Comparison of ENCODE assay signal across 29 mouse cellular contexts in genomic region chr7:81577872-81578271, GRCm38 (mm10). TPM values are rescaled to one million over a fixed set of nuclear protein-coding genes. Genes with fewer than 3 reads are reported as not detected.
DNase-seq lines count a peak whose midpoint lies in the region; ATAC-seq and TF ChIP-seq lines count a peak whose summit lies in the region.
"Had no signal": no experiment of that assay in that cellular context is flagged by ENCODE, and none has a peak within 500 bp of the region (broad histone marks: within the 10 kb centered on the region; RNA-seq: fewer than 3 reads in every experiment).

No protein-coding gene starts in this region.

- TF ChIP-seq POLR2A in lung, adult 2 months (IDR thresholded peaks at IDR 0.05; ENCODE audit: borderline replicate concordance, extremely low read depth, low read depth, low read length), result no peak

- no peak overlapping the region for H3K27ac ChIP-seq in lung, postnatal 0 days (ENCODE audit: low read length)
- 0 out of 2 replicates have a peak overlapping the region, but pooled peaks have one; percentile 37 for H3K27ac ChIP-seq in macrophage
- H3K27ac ChIP-seq in forebrain, embryonic 11.5 days (ENCODE audit: low read depth, low read length), result no peak overlapping the region
- H3K27ac ChIP-seq: embryonic facial prominence, embryonic 12.5 days; embryonic facial prominence, embryonic 15.5 days; forebrain, embryonic 12.5 days; forebrain, embryonic 15.5 days; heart, embryonic 15.5 days; hindbrain, embryonic 10.5 days; hindbrain, embryonic 13.5 days had no signal

- no peak for TF ChIP-seq EP300 in lung, postnatal 0 days (IDR thresholded peaks at IDR 0.05)

- H3K36me3 ChIP-seq in lung, postnatal 0 days (ENCODE audit: insufficient read depth, low read length), result peaks cover 9% of the 10 kb centered on the region; the same call in 1 of the 2 replicates
- H3K36me3 ChIP-seq in macrophage (ENCODE audit: inconsistent target), result 0 out of 2 replicates have a peak, but pooled peaks cover 18% of the 10 kb centered on the region
- H3K36me3 ChIP-seq in forebrain, embryonic 11.5 days (ENCODE audit: control insufficient read depth, insufficient read depth, low read length), result no peaks in the 10 kb centered on the region; the same call in 1 of the 2 replicates

- peaks cover 90% of the 10 kb centered on the region for H3K79me2 ChIP-seq in macrophage (ENCODE audit: inconsistent target)

- no peaks in the 10 kb centered on the region for H3K27me3 ChIP-seq in lung, postnatal 0 days (replicated peaks; ENCODE audit: insufficient read depth, low read length)
- no peaks in the 10 kb centered on the region for H3K27me3 ChIP-seq in forebrain, embryonic 11.5 days (ENCODE audit: control insufficient read depth, insufficient read depth, low read length)
- H3K27me3 ChIP-seq: CH12.LX; embryonic facial prominence, embryonic 12.5 days; embryonic facial prominence, embryonic 15.5 days; forebrain, embryonic 12.5 days; forebrain, embryonic 15.5 days; heart, embryonic 12.5 days; heart, embryonic 15.5 days; hindbrain, embryonic 13.5 days; Patski had no signal

- 0 out of 2 replicates have a peak, but pooled peaks have one; percentile 29 for ATAC-seq in lung, postnatal 0 days
- ATAC-seq in forebrain, embryonic 11.5 days (replicated peaks; ENCODE audit: low FRiP score), result no peak
- ATAC-seq: forebrain, embryonic 15.5 days; hindbrain, embryonic 16.5 days; Patski had no signal

- H3K9me3 ChIP-seq in lung, postnatal 0 days (ENCODE audit: low read length), result no peaks in the 10 kb centered on the region
- H3K9me3 ChIP-seq in forebrain, embryonic 11.5 days (ENCODE audit: control insufficient read depth, low read length), result no peaks in the 10 kb centered on the region
- H3K9me3 ChIP-seq: embryonic facial prominence, embryonic 12.5 days; embryonic facial prominence, embryonic 15.5 days; forebrain, embryonic 12.5 days; forebrain, embryonic 15.5 days; G1E; heart, embryonic 12.5 days; heart, embryonic 15.5 days; hindbrain, embryonic 10.5 days; hindbrain, embryonic 13.5 days had no signal

- TF ChIP-seq CTCF in lung, postnatal 0 days (IDR thresholded peaks at IDR 0.05), result no peak
- TF ChIP-seq CTCF in lung, adult 2 months (IDR thresholded peaks at IDR 0.05; ENCODE audit: insufficient read depth, low read length), result no peak

- WGBS in lung, postnatal 0 days, result 92% methylated on average over 3 of the region's 3 CpGs
- WGBS in lung, adult 2 months, result 82% methylated on average over 3 of the region's 3 CpGs
- 36% methylated on average over 3 of the region's 3 CpGs for WGBS in macrophage (ENCODE audit: missing documents)
- 90% methylated on average over 3 of the region's 3 CpGs for WGBS in forebrain, embryonic 11.5 days

- no peak overlapping the region for H3K4me3 ChIP-seq in lung, postnatal 0 days (ENCODE audit: low read depth, low read length)
- no peak overlapping the region for H3K4me3 ChIP-seq in lung, adult 2 months (replicated peaks; ENCODE audit: extremely low read depth, low read depth, low read length)
- no peak overlapping the region for H3K4me3 ChIP-seq in macrophage (ENCODE audit: inconsistent target)
- no peak overlapping the region for H3K4me3 ChIP-seq in forebrain, embryonic 11.5 days (ENCODE audit: low read depth, low read length)
- H3K4me3 ChIP-seq: embryonic facial prominence, embryonic 12.5 days; embryonic facial prominence, embryonic 15.5 days; forebrain, embryonic 12.5 days; forebrain, embryonic 15.5 days; heart, embryonic 12.5 days; heart, embryonic 15.5 days; hindbrain, embryonic 10.5 days; hindbrain, embryonic 13.5 days had no signal

- no peak overlapping the region for H3K9ac ChIP-seq in lung, postnatal 0 days (replicated peaks; ENCODE audit: low read depth)
- no peak overlapping the region for H3K9ac ChIP-seq in forebrain, embryonic 11.5 days (ENCODE audit: low read length)
- H3K9ac ChIP-seq: embryonic facial prominence, embryonic 12.5 days; embryonic facial prominence, embryonic 15.5 days; forebrain, embryonic 12.5 days; forebrain, embryonic 15.5 days; heart, embryonic 12.5 days; heart, embryonic 15.5 days; hindbrain, embryonic 13.5 days had no signal

- H3K4me1 ChIP-seq in lung, postnatal 0 days (ENCODE audit: insufficient read depth, low read depth, low read length), result peaks cover under 1% of the 10 kb centered on the region; the same call in 1 of the 2 replicates
- H3K4me1 ChIP-seq in lung, adult 2 months (ENCODE audit: control insufficient read depth, insufficient read depth, low read length), result peaks cover 10% of the 10 kb centered on the region
- H3K4me1 ChIP-seq in forebrain, embryonic 11.5 days (replicated peaks; ENCODE audit: control insufficient read depth, insufficient read depth, low read length), result no peaks in the 10 kb centered on the region

- DNase-seq in heart, adult 11 months, result peak; percentile 79
- DNase-seq in heart, adult 18-20 months, result no peak
- DNase-seq in lung, postnatal 0 days (ENCODE audit: low spot score), result peak; percentile 14
- DNase-seq in lung, adult 2 months, result no peak
- DNase-seq in 416B (ENCODE audit: low read depth), result peak; percentile 65
- no peak for DNase-seq in forebrain, embryonic 11.5 days (ENCODE audit: low spot score)
- DNase-seq in right cerebral cortex, adult 2 months (ENCODE audit: low spot score in 2 of 2), result no peak
- DNase-seq: adrenal gland, postnatal 10 days; B cell, adult 2 months; cerebellum, adult 11-12 months; cerebellum, adult 8-10 months; cerebellum, postnatal 10 days; cerebellum, postnatal 36 days; gastrocnemius, postnatal 25 days; heart, postnatal 10 days; heart, postnatal 36 days had no signal

- no peak overlapping the region for H3K4me2 ChIP-seq in lung, postnatal 0 days (replicated peaks; ENCODE audit: low read depth, low read length)
- no peak overlapping the region for H3K4me2 ChIP-seq in forebrain, embryonic 11.5 days (ENCODE audit: low read depth, low read length, severe bottlenecking)
- H3K4me2 ChIP-seq: embryonic facial prominence, embryonic 12.5 days; embryonic facial prominence, embryonic 15.5 days; forebrain, embryonic 12.5 days; forebrain, embryonic 15.5 days; heart, embryonic 12.5 days; heart, embryonic 15.5 days; hindbrain, embryonic 13.5 days had no signal

RNA-seq across cellular contexts. Expression of gene Whamm, which starts 6.8 kb away (rescaled TPM):
- 1 to 10 TPM; 7.3 to 9.1 TPM for total RNA-seq in heart, adult 18-20 months (2021)
- 7.2 and 8.1 TPM in 2 replicates for polyA plus RNA-seq in lung, postnatal 0 days (2015; fragmentation: Nextera tagmentation; extraction: Ambion mirVana)
- polyA plus RNA-seq in lung, adult 2 months (2012; rRNA removed), result 24.8 and 28.2 TPM in 2 replicates
- 10 to 100 TPM; 14.8 to 73.4 (median 31.5) TPM for total RNA-seq in macrophage (2018; cell fraction: chromatin; rRNA removed)
- 10 to 100 TPM in 14 of 26 experiments, 1 to 10 TPM in 12; 6.3 to 19.2 (median 12.1) TPM for total RNA-seq in macrophage (2018; cell fraction: cytosol; rRNA removed)
- total RNA-seq in macrophage (2018; cell fraction: nucleus; rRNA removed), result 10 to 100 TPM; 13.8 to 74.9 (median 26.5) TPM
- 7.0 to 9.1 TPM (median 8.4 TPM) in 3 replicates for polyA plus RNA-seq in macrophage (2018)
- 5.3 and 7.1 TPM in 2 replicates for polyA plus RNA-seq in forebrain, embryonic 11.5 days (2014; fragmentation: Nextera tagmentation; extraction: Ambion mirVana)

RNA-seq across cellular contexts. Expression of gene Fsd2, which starts 11.1 kb away (rescaled TPM):
- 100 to 1,000 TPM; 322 to 355 TPM for total RNA-seq in heart, adult 18-20 months (2021)
- polyA plus RNA-seq in lung, postnatal 0 days (2015; fragmentation: Nextera tagmentation; extraction: Ambion mirVana), result 1.0 and 1.4 TPM in 2 replicates
- polyA plus RNA-seq in lung, adult 2 months (2012; rRNA removed), result 1.0 and 2.7 TPM in 2 replicates
- under 1 TPM in 8 of 26 experiments, not detected in 18; 0.16 to 0.49 (median 0.22) TPM for total RNA-seq in macrophage (2018; cell fraction: chromatin; rRNA removed)
- total RNA-seq in macrophage (2018; cell fraction: cytosol; rRNA removed), result under 1 TPM in 25 of 26 experiments, not detected in 1; 0.05 to 0.24 (median 0.15) TPM
- under 1 TPM in 7 of 26 experiments, not detected in 19; 0.14 to 0.40 (median 0.17) TPM for total RNA-seq in macrophage (2018; cell fraction: nucleus; rRNA removed)
- polyA plus RNA-seq in macrophage (2018), result 0.18 to 0.30 TPM (median 0.22 TPM) in 3 replicates
- polyA plus RNA-seq in forebrain, embryonic 11.5 days (2014; fragmentation: Nextera tagmentation; extraction: Ambion mirVana), result 0.15 and 0.25 TPM in 2 replicates
- polyA plus RNA-seq: G1E, Patski had no signal

Comparison
In these comparisons a context has a peak if more than half of its experiments do, and no peak if none do; other contexts are left out.
1. DNase-seq: peak in heart, adult 11 months (single experiment), lung, postnatal 0 days (single experiment) and 416B (single experiment); none in heart, adult 18-20 months (0 of 2), lung, adult 2 months (single experiment), forebrain, embryonic 11.5 days (single experiment) and right cerebral cortex, adult 2 months (0 of 2).